Mouse (Mus musculus) kidney, adult 9 months (tissue): Measurements from ENCODE around the gene Myl6.

ENCODE experiments used
- DNase-seq: peaks from one replicate; pipeline ENCODE4 v3.0.0; 2022

Gene Myl6

GRCm38 (mm10) chr10:128509203-128509602, 15.3 kb upstream of the Myl6 start:
- DNase-seq: no peak

GRCm38 (mm10) chr10:128508260-128508659, 14.3 kb upstream of the Myl6 start:
- DNase-seq: no peak

- no peak for DNase-seq
Measured at GRCm38 (mm10) chr10:128505974-128506373, 12.0 kb upstream of the Myl6 start.

- DNase-seq: peak; percentile 58
Measured at GRCm38 (mm10) chr10:128505371-128505667, 11.4 kb upstream of the Myl6 start.

GRCm38 (mm10) chr10:128504641-128505370, 10.9 kb upstream of the Myl6 start:
- no peak for DNase-seq

- DNase-seq: no peak
Measured at GRCm38 (mm10) chr10:128504012-128504411, 10.1 kb upstream of the Myl6 start.

GRCm38 (mm10) chr10:128503532-128503931, 9.6 kb upstream of the Myl6 start:
- DNase-seq: no peak

- peak; percentile 49 for DNase-seq
Measured at GRCm38 (mm10) chr10:128502341-128502740, 8.4 kb upstream of the Myl6 start.

GRCm38 (mm10) chr10:128499116-128499671, 5.2 kb upstream of the Myl6 start:
- DNase-seq: peak; percentile 73

- DNase-seq: peak; percentile 98
Measured at GRCm38 (mm10) chr10:128498590-128498989, 4.6 kb upstream of the Myl6 start, which contains the start of gene Myl6b. Myl6b (minus strand) TSS chr10:128498685.

- DNase-seq: no peak
Measured at GRCm38 (mm10) chr10:128497134-128497737, 3.3 kb upstream of the Myl6 start.

GRCm38 (mm10) chr10:128496509-128497077, 2.6 kb upstream of the Myl6 start:
- DNase-seq: no peak

- DNase-seq: no peak
Measured at GRCm38 (mm10) chr10:128495903-128496302, 2.0 kb upstream of the Myl6 start.

- DNase-seq: no peak
Measured at GRCm38 (mm10) chr10:128495270-128495669, 1.3 kb upstream of the Myl6 start.

- DNase-seq: peak; percentile 34
Measured at GRCm38 (mm10) chr10:128494667-128495245, 811 bp upstream of the Myl6 start.

- no peak for DNase-seq
Measured at GRCm38 (mm10) chr10:128493319-128493694, 638 bp downstream of the Myl6 start.

GRCm38 (mm10) chr10:128492633-128493311, 1.2 kb downstream of the Myl6 start:
- peak; percentile 79 for DNase-seq

GRCm38 (mm10) chr10:128492051-128492450, 1.9 kb downstream of the Myl6 start:
- peak; percentile 40 for DNase-seq

- peak; percentile 65 for DNase-seq
Measured at GRCm38 (mm10) chr10:128491495-128491894, 2.5 kb downstream of the Myl6 start.

- no peak for DNase-seq
Measured at GRCm38 (mm10) chr10:128490912-128491311, 3.0 kb downstream of the Myl6 start.

- DNase-seq: no peak
Measured at GRCm38 (mm10) chr10:128490232-128490631, 3.7 kb downstream of the Myl6 start.

- no peak for DNase-seq
Measured at GRCm38 (mm10) chr10:128489785-128490184, 4.2 kb downstream of the Myl6 start.

- no peak for DNase-seq
Measured at GRCm38 (mm10) chr10:128489380-128489779, 4.6 kb downstream of the Myl6 start.
